Mouse (Mus musculus) forebrain, postnatal 0 days (tissue): ENCODE results near the gene Gm49318. TPM values are rescaled to one million over a fixed set of nuclear protein-coding genes. Genes with fewer than 3 reads are reported as not detected.

Experiments used
- ATAC-seq: fragments of 200-750 bp; cut with Nextera tagmentation; 2 replicates; pipeline ENCODE4 v1.8.0; 2017; ENCODE audit warnings: mild to moderate bottlenecking, moderate library complexity
- DNase-seq: peaks from one replicate; pipeline ENCODE4 v3.0.0-alpha.2; 2015
- H3K27ac ChIP-seq: fragments of 300-500 bp; sonication (generic); 2 replicates; pipeline ENCODE4 v1.5.1; 2014; ENCODE audit warnings: low read depth, mild to moderate bottlenecking, antibody characterized with exemption, low read length, moderate library complexity, mixed read lengths
- H3K27me3 ChIP-seq: fragments of 300-500 bp; sonication (generic); 2 replicates; pipeline ENCODE4 v1.6.1; 2014; ENCODE audit warnings: mild to moderate bottlenecking, low read length, mixed read lengths; ENCODE audit not compliant: insufficient read depth
- H3K36me3 ChIP-seq: fragments of 300-500 bp; sonication (generic); 2 replicates; pipeline ENCODE4 v1.6.1; 2014; ENCODE audit warnings: mild to moderate bottlenecking, moderate library complexity; ENCODE audit not compliant: insufficient read depth
- H3K4me1 ChIP-seq: fragments of 300-500 bp; sonication (generic); 2 replicates; pipeline ENCODE4 v1.6.1; 2014; ENCODE audit warnings: antibody characterized with exemption; ENCODE audit not compliant: insufficient read depth
- H3K4me2 ChIP-seq: fragments of 300-500 bp; sonication (generic); 2 replicates; pipeline ENCODE4 v1.6.1; 2014; ENCODE audit warnings: low read depth, mild to moderate bottlenecking, moderate library complexity
- H3K4me3 ChIP-seq: fragments of 300-500 bp; sonication (generic); 2 replicates; pipeline ENCODE4 v1.5.1; 2014; ENCODE audit warnings: low read depth, low read length, mixed read lengths
- H3K9ac ChIP-seq: fragments of 300-500 bp; sonication (generic); 2 replicates; pipeline ENCODE4 v1.6.1; 2014; ENCODE audit warnings: mild to moderate bottlenecking
- H3K9me3 ChIP-seq: fragments of 300-500 bp; sonication (generic); 2 replicates; pipeline ENCODE4 v1.6.1; 2016; ENCODE audit warnings: low read length
- CTCF ChIP-seq: sonication (generic); IDR thresholded peaks from 2 replicates; pipeline ENCODE4 v1.5.1; 2016; ENCODE audit warnings: antibody characterized with exemption, control low read depth, low read depth
- WGBS: fragments of 180-500 bp; shearing (Covaris S2); extraction: QIAGEN DNeasy Blood & Tissue Kit; methylation state at CpG from one replicate; pipeline ENCODE4 v1.1.7; 2014; 5-methylcytosine and 5-hydroxymethylcytosine counted together
- polyA plus RNA-seq: library from polyadenylated mRNA; unstranded; fragments of >200 nt; fragmentation: Nextera tagmentation; extraction: Ambion mirVana; gene quantifications from 2 replicates; pipeline ENCODE4 v1.2.1, GENCODE M21; 2015
- total RNA-seq: library from RNA; depleted of rRNA; stranded (reverse); fragments of >200 nt; gene quantifications from 2 replicates; pipeline ENCODE4 v1.2.3, GENCODE M21; 2014

Gm49318 gene
- total and polyA plus RNA-seq, 2 experiments from 2014 or later = not detected

DNA sequence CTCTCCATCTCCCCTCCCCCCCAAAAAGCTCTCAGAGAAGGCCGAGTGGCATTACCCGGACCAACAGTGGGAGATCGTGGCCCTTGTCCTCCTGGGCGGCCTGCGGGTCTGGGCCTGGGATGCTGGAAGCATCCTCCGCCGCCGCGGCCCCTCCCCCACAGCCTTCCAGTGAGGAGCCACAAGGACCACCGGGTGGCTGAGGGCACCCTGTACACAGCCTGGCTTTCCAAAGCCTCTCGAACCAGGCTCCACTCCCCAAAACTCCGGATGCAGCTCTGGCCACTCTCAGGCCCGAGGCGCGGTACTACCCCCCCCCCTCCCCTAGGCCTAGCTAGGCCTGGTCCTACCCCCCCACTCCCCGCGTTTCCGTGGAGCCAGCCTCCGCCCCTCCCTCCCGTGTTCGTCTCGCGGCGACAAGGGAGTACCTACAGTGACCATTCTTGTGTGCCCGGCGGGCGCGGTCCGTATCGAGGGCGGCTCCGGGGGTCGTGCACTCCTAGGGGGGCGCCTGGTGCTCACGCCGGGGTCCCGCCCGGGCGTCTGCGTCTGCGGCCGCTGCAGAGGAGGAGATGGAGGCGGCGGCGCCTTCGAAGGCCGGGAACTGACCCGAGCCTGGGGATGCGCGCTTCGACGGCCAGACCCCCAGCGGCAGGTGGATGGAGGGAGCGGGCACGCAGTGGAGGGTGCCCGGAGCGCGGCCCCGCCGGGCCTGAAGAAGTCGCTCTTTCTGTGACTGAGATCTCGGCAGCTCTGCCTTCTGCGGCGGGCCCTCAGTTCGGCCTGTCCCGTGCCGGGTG is 19.7 kb downstream of the Gm49318 start:
- no peak for TF ChIP-seq CTCF
- Histone ChIP-seq H3K9me3 (no peaks in the 10 kb centered on the region), H3K27me3 (no peaks in the 10 kb centered on the region), H3K36me3 (0 out of 2 replicates have a peak, but pooled peaks cover 4% of the 10 kb centered on the region), H3K4me3 (peak overlapping the region; percentile 92), H3K4me2 (peak overlapping the region; percentile 79), H3K4me1 (peaks cover 19% of the 10 kb centered on the region), H3K9ac (peak overlapping the region; percentile 95), H3K27ac (peak overlapping the region; percentile 95)
- ATAC-seq (peak; percentile 45), DNase-seq (peak; percentile 66)
- under 1% methylated on average over 66 of the region's 67 CpGs for WGBS

- peaks cover 19% of the 10 kb centered on the region for H3K4me1 ChIP-seq
- peak overlapping the region; percentile 95 for H3K9ac ChIP-seq
- H3K4me3 ChIP-seq = peak overlapping the region; percentile 92
- DNase-seq (peak; percentile 77), ATAC-seq (peak; percentile 0; the same call in 1 of the 2 replicates)
- 0 out of 2 replicates have a peak, but pooled peaks cover 6% of the 10 kb centered on the region for H3K36me3 ChIP-seq
- under 1% methylated on average over 28 of the region's 43 CpGs for WGBS
- H3K4me2 ChIP-seq = peak overlapping the region; percentile 79
- H3K27me3 ChIP-seq = no peaks in the 10 kb centered on the region
- TF ChIP-seq CTCF = no peak
- H3K27ac ChIP-seq = peak overlapping the region; percentile 95
- no peaks in the 10 kb centered on the region for H3K9me3 ChIP-seq
Observed at GRCm38 (mm10) chr9:22050351-22050889, 20.6 kb downstream of the Gm49318 start.

- peak; percentile 47 for DNase-seq
- TF ChIP-seq CTCF = no peak
- 14% methylated on average over 4 of the region's 4 CpGs for WGBS
- H3K4me2 ChIP-seq = peak overlapping the region; percentile 79
- peak overlapping the region; percentile 95 for H3K27ac ChIP-seq
- peaks cover 19% of the 10 kb centered on the region for H3K4me1 ChIP-seq
- H3K36me3 ChIP-seq = 0 out of 2 replicates have a peak, but pooled peaks cover 6% of the 10 kb centered on the region
- H3K27me3 ChIP-seq = no peaks in the 10 kb centered on the region
- no peak for ATAC-seq
- H3K9ac ChIP-seq = peak overlapping the region; percentile 95
- H3K9me3 ChIP-seq = no peaks in the 10 kb centered on the region
- peak overlapping the region; percentile 92 for H3K4me3 ChIP-seq
Observed at GRCm38 (mm10) chr9:22049721-22050270, 21.3 kb downstream of the Gm49318 start.

GRCm38 (mm10) chr9:22049315-22049714 is 21.7 kb downstream of the Gm49318 start:
- WGBS = 37% methylated on average over 11 of the region's 11 CpGs
- DNase-seq (no peak), ATAC-seq (no peak)
- Histone ChIP-seq H3K9me3 (no peaks in the 10 kb centered on the region), H3K27ac (peak overlapping the region; percentile 95), H3K4me3 (peak overlapping the region; percentile 92), H3K4me2 (peak overlapping the region; percentile 79), H3K9ac (peak overlapping the region; percentile 95), H3K4me1 (peaks cover 15% of the 10 kb centered on the region), H3K27me3 (no peaks in the 10 kb centered on the region), H3K36me3 (0 out of 2 replicates have a peak, but pooled peaks cover 6% of the 10 kb centered on the region)
- no peak for TF ChIP-seq CTCF

GRCm38 (mm10) chr9:22047329-22047728 is 23.7 kb downstream of the Gm49318 start:
- Histone ChIP-seq H3K27me3 (no peaks in the 10 kb centered on the region), H3K4me1 (peaks cover 13% of the 10 kb centered on the region), H3K27ac (no peak overlapping the region), H3K4me2 (peak overlapping the region; percentile 79), H3K9ac (no peak overlapping the region), H3K9me3 (no peaks in the 10 kb centered on the region), H3K4me3 (0 out of 2 replicates have a peak overlapping the region, but pooled peaks have one; percentile 5), H3K36me3 (0 out of 2 replicates have a peak, but pooled peaks cover 6% of the 10 kb centered on the region)
- DNase-seq (no peak), ATAC-seq (no peak)
- no peak for TF ChIP-seq CTCF
- 60% methylated on average over 9 of the region's 9 CpGs for WGBS

DNA sequence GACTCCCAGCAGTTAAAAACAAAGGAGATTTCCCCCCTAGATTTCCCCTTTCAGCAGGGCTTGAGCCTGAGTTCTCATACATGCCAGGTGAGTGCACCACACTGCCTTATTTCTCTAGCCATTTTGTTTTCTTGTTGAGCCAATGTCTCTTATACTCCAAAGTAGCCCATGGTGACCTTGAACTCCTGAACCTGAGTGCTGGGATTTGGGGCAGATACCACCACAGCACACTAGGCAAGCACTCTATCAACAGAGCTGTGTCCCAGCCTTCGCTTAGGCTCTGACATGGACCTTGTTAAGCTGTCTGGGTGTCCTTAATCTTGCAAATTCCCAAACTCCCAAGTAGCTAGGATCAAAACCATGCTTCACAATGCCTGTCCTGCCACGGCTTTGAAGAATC is 29.2 kb downstream of the Gm49318 start:
- Histone ChIP-seq H3K9me3 (no peaks in the 10 kb centered on the region), H3K4me2 (no peak overlapping the region), H3K27ac (no peak overlapping the region), H3K4me3 (no peak overlapping the region), H3K9ac (no peak overlapping the region), H3K4me1 (no peaks in the 10 kb centered on the region), H3K36me3 (peaks cover 5% of the 10 kb centered on the region; the same call in 1 of the 2 replicates), H3K27me3 (no peaks in the 10 kb centered on the region)
- no peak for DNase-seq
- 79% methylated on average over 2 of the region's 2 CpGs for WGBS
- no peak for TF ChIP-seq CTCF
- ATAC-seq = no peak

GRCm38 (mm10) chr9:22037826-22038225 is 33.2 kb downstream of the Gm49318 start:
- 86% methylated on average over 10 of the region's 10 CpGs for WGBS
- no peaks in the 10 kb centered on the region for H3K4me1 ChIP-seq

More at GRCm38 (mm10) chr9:22037826-22038225, 33.2 kb downstream of the Gm49318 start:
- DNase-seq = no peak
- no peak overlapping the region for H3K9ac ChIP-seq
- no peak overlapping the region for H3K4me2 ChIP-seq
- no peak for ATAC-seq
- peaks cover 39% of the 10 kb centered on the region for H3K36me3 ChIP-seq
- no peaks in the 10 kb centered on the region for H3K27me3 ChIP-seq
- H3K9me3 ChIP-seq = no peaks in the 10 kb centered on the region
- no peak for TF ChIP-seq CTCF
- no peak overlapping the region for H3K4me3 ChIP-seq
- no peak overlapping the region for H3K27ac ChIP-seq
